Mouse (Mus musculus): Measurements from ENCODE around the gene Nck2.

GRCm38 (mm10) chr1:43571105-43571504 is 126.7 kb downstream of the Nck2 start:
- TF ChIP-seq POLR2A (IDR thresholded peaks at IDR 0.05; ENCODE audit: borderline replicate concordance, low read depth, low read length) (no peak), CTCF (IDR thresholded peaks at IDR 0.05; ENCODE audit: low read depth, low read length) (no peak)
